Mouse (Mus musculus) spleen, adult 12 weeks (tissue): ENCODE results near the gene Ssr1.

Experiments used
- DNase-seq: peaks from one replicate; pipeline ENCODE4 v3.0.0; 2022; ENCODE audit warnings: low spot score

The Ssr1 gene

DNA sequence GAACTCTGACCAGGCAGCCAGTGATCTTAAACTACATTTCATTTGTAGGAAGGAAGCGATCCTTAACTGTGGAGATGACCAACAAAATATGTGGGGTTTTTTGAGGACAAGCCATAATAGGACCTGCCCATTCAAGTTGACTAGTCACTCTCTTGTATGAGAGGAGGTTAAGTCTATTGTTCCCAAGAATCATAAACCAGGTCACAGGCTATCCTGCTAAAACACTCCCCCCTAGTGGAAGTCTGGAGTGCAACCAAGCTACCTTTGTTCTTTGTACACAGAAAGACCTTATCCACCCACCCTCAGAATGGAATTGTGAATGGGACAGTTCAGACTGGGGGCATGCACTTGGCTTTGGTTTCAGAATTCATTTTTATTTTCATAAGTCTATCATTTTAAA is 49.7 kb downstream of the Ssr1 start:
- no peak for DNase-seq

DNA sequence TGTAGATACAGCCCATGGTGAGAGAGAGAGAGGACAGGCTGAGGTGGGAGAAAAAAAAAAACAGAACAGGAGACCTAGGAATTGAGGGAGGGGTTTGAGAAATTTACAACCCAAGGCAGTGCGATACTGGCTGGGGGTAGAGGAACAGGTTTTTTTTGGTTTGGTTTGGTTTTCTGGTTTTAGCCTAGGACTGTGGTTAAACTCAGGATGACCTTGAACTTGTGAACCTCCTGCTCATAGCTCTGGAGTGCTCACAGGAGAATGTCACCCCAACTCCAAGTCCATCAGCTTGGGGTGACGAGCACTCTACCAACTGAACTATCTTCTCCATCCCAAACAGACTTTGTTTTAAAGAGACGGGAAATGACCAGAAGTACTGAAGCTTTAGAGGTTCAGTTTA is 50.6 kb downstream of the Ssr1 start:
- no peak for DNase-seq

DNA sequence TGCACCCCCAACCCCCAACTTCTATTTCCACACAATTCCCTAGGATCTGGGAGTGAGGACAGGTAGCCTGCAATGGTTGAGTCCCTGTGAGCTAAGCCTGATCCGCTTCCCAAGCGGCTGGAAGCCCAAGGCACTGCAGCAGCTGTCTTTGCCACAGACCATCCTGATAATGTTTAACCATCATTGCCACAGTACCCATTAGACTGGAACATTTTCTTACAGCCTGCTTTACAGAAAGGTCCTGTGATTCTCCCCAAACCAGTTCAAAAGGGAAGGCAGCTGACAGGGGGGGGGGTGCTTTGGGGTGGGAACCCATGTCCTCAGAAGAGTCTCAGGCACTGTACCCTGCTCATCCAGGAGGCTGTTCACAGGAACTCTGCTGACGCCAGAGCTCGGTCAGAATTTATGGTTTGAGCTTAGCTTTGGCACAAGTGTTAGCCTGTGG is 51.1 kb downstream of the Ssr1 start:
- DNase-seq = no peak

DNA sequence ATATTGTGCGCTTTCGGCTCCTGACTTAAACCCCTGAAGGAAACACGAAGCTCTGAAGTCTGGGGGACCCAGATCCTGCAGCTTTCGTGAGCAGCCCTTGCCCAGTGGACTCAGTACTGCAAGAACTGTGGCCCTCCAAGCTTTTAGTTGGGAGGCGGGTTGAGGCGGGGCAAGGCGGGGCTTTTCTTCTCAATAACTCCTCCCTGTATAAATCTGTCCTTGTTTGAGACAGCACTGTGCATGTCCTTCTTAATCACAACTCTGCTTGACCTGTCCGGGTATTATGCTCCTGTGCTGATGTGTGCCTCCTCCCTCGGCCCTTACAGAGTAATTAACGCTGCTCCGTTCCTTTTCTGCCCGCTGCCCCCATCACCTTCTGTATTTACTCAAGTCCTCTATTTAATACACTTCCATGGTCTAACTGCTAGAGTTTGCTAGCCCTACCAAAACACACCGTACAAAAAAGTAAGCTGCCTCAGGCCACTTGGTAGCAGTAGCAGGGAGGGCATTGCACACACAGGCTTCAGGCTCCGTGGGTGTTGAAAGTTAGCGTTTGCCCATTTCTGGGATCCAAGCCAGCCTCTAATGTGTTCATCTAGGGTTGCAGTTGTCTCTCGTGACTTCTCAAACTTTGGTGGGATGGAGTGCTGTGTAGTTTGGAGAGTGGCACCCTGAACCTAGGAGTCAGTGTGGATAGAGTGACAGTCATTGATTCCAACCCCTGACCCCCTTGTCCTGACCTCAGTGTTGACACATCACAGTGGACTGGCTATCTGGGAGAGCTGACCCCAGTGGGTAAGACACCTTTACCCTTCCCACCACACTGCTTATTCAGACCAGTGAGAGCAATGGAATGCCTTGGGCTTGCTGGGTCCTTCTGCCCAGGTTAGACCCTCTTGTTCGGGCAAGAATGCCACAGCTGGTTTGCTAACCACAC is 51.8 kb downstream of the Ssr1 start:
- DNase-seq = no peak

DNA sequence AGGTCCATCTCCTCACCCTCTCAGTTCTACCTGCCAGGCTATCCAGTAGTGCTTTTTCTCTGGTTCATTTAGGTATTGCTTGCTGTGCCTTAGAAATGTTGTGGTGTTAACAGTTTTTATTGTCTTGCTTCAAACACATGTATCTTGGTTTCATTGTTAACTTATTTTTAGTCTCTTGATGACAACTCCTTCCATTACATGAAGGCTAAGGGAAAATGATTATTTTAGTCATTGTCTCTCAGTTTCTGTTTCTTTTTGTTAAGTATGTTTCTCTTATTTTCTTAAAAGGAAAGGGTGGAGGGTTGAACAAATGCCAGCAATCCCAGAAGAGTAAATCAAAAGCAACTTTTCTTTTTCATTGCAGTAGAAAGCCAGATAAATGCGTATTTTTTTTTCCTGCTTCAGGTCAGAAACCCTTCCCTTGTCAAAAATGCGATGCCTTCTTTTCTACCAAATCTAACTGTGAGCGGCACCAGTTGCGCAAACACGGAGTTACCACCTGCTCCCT is 52.8 kb downstream of the Ssr1 start:
- no peak for DNase-seq

DNA sequence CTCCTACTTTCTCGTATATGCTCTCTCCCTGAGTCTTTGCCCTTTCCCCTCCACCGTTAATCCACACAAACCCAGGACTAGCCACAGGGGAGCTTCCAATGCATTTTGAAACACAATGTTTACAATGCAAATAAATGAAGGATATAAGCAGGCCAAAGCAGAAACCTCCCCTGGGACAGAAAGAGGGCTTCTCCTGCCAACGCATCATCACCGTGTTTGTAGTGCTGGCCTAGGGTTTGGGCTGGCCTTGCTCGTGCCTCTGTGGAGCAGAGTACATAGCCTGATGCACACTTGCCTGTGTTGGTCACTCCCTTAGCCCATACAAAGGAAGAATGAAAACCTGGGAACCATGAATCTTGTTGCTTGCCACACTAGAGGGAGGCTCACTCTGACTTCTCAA is 53.4 kb downstream of the Ssr1 start:
- DNase-seq = no peak

DNA sequence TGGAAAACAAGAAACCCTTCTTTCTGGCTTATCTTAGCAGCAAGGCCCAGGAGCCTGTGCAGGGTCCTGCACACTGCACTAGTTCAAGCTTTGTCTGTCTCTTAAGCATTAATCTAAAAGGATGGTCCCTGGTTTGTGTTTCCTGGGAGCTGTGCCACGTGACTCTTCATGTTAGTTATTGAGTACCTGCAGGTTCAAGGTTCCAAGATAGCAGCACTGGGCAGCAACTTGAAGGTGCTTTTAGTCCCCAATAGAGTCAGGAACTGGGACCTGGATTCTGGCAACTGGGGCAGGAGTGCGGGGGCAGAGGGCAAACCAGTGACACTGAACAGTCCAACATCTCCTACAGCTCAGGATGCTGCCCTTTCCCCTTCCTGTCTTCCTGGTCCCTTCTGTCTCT is 53.9 kb downstream of the Ssr1 start:
- no peak for DNase-seq

DNA sequence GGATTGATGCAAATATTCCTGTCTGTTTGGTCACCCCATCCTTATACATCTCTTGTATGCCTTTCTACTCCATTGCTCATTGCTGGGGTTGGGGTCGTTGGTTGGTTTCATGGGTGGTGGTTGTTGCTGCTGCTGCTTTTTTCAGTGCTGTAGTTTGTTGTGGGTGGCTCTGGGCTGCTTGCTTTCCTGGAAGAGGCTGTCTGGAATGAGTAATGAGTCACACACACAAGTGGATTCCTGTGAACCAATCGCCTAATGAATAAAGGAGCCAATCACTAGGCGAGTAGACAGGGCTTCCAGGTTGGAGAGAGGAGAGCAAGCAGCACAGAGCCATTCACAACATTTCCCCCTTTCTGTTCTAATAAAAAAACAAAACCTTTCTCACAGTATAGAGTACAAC is 57.7 kb downstream of the Ssr1 start:
- no peak for DNase-seq

DNA sequence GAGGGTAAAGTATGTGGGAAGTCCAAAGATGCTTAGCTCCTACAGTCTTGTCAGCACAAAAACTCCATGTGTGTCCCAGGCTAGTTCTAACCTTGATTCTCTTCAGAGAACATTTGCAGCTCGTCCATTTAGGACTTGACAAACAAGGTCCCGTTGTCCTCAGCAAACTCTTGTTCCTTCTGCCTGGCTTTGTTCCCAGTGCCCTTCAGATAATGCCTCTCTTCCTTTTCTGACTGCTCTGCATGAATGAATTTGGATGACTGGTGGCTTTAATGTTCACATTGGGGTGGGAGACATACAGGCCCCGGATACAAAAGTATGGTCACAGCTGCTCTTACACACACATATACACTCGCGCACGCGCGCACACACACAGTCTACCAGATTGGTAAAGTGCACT is 59.1 kb downstream of the Ssr1 start:
- DNase-seq = no peak

DNA sequence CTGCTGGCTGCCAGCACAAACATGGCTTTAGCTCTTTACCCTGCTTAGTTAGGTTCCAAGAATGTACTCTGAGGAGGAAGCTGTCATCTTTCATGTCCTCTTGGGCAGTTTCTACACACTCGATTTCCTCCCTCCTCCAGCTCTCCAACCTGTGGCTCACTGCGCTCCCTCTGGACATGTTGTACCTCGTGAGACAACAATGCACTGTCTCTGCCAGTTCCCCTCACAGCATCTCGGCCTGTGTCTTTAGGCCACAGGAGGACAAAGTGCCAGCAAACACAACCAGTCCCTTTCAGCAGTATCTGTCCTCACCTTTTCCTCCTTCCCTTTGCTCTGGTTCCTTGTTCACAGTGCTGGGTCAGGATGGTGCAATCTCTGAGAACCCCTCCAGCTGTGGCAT is 59.9 kb downstream of the Ssr1 start:
- DNase-seq = no peak

DNA sequence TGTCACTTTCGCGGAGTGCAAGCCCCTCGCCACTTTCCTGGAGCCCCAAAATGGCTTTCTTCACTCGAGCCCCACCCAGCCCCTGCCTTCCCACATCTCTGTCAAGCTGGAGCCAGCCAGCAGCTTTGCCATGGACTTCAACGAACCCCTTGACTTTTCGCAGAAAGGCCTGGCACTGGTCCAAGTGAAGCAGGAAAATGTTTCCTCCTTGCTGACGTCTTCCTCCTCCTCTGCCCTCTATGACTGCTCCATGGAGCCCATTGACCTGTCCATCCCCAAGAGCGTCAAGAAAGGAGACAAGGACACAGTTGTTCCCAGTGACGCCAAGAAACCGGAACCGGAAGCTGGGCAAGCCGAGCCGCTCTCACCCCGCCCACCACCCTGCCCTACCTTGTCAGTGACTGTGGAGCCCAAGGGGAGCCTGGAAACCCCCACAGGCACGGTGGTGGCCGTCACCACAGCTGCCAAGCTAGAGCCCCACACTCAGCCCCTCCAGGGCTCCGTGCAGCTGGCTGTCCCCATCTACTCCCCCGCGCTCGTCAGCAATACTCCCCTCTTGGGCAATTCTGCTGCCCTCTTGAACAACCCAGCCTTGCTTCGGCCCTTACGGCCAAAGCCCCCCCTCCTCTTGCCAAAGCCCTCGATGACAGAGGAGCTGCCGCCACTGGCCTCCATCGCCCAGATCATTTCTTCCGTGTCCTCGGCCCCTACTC is 62.7 kb downstream of the Ssr1 start:
- no peak for DNase-seq

DNA sequence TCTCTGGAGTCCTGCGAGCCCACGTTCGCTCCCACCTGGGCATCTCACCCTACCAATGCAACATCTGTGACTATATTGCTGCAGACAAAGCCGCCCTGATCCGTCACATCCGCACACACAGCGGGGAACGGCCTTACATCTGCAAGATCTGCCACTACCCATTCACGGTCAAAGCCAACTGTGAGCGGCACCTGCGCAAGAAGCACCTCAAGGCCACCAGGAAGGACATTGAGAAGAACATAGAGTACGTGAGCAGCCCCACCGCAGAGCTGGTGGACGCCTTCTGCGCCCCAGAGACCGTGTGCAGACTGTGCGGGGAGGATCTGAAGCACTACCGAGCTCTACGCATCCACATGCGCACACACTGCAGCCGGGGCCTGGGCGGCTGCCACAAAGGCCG is 63.4 kb downstream of the Ssr1 start:
- DNase-seq = no peak

DNA sequence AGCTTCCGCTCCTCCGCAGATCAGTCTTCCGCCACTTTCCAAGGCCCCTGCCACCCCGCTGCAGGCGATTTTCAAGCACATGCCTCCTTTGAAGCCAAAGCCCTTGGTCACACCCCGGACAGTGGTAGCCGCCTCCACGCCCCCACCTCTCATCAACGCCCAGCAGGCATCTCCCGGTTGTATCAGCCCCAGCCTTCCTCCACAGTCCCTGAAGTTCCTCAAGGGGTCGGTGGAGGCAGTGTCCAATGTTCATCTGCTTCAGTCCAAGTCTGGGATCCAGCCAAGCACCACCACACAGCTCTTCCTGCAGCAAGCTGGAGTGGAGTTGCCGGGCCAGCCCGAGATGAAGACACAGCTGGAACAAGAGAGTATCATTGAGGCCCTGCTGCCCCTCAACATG is 63.9 kb downstream of the Ssr1 start:
- DNase-seq = no peak

DNA sequence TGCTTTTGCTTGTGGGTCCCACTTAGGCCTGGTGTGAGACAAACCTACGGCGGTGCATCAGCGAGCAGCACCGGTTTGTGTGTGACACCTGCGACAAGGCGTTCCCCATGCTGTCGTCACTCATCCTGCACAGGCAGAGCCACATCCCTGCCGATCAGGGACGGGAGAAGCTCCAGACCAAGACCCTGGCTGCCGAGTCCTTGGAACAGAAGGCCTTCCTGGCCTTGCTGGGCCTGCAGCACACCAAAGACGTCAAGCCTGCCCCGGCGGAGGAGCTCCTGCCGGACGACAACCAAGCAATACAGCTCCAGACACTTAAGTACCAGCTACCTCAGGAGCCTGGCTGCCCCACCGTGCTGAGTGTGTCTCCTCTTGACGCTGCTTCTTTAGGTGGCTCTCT is 64.5 kb downstream of the Ssr1 start:
- DNase-seq = no peak

DNA sequence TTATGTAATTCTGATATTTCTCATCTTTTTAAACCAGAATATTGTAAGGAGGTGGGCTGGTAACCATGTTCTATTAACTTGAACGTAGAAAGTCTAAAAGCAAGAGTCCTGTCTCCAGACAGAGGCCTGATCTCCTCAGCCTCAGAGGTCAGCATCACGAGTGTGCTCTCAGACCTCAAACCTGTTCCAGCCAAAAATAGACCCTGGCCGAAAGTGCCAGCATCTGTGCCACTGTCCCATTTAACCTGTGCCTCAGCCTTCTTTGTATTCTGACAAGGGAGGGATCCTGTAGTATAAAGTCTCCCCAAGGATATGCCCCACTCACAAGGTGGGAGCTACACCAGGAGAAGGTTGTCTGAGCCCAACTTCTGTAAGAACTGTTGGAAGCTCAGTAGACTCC is 67.6 kb downstream of the Ssr1 start:
- no peak for DNase-seq

DNA sequence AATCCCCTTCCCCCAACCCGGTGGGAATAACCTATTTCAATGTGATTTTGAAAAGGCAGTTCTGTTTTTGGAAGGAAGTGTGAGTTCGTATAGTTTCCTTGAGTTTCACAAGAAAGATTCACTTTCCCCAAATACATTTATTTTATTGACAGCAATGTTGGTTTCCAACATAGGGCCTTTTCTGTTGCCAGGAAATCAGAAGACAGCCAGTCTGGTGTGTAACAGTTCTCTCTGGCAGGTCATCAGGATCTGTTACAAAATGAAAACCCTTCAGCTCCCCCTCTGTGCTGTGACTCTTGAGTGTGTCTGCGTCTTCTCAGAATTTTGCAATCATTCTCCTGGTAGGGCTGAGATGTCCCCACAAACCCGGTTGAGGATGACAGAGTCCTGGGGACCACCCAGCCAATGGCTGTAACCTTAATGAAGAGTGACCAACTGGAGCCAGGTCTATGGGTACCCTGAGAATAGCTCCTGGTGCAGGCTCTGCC is 69.5 kb downstream of the Ssr1 start:
- DNase-seq = no peak

DNA sequence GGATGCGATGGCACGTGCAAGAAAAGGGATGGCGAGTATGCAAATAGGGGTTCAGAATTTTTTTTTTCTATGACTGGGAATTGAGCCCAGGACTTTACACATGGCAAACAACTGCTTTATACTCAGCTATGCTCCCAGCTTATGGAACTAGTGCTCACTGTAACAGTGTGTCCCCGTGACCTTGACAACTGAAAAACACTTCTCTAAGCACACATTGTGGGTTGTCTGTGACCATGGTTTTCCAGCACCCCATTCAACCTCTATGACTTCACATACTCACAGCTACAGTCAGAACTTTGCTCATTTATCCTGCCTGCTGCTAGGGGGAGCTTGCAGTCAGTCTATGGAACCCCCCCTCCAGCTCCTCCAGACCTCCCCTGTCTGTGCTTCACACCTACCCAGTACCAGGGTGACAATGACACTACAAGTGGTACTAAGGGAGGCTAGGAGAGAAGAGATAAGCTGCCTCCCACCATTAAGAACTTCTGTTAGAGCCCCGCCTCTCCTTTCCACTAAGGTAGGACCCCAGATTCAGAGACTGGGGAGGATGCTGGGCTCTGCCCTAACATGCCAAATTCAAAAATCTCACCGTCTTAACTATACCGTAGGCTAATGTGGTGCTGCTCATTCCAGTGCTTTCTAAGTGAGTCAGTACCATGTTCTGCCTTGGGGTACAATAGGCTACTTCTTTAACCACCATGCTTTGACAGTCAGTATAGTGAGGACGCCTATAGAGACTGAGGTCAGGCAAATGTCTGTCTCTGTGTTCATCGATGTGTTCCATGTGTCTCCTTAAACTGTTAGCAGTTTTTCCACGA is 70.2 kb downstream of the Ssr1 start:
- no peak for DNase-seq

DNA sequence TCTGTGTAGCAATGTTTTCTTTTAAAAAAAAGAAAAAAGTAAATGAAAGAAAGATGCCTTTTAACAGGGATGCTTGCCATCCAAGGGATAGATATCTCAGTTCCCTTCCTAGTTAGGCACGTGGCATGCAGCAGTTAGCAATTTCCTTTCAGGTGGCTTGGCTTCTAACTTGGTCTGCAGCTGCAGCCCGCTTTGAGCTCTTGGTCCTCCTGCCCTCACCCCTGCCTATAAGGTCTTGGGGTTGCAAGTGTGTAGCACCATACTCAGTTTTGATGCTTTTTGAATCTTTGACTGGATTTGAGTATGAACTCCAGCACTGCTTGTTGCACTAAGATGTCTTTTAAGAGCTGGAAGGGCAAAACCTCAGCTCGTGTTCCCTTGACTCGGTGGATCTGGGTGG is 70.9 kb downstream of the Ssr1 start:
- DNase-seq = no peak

DNA sequence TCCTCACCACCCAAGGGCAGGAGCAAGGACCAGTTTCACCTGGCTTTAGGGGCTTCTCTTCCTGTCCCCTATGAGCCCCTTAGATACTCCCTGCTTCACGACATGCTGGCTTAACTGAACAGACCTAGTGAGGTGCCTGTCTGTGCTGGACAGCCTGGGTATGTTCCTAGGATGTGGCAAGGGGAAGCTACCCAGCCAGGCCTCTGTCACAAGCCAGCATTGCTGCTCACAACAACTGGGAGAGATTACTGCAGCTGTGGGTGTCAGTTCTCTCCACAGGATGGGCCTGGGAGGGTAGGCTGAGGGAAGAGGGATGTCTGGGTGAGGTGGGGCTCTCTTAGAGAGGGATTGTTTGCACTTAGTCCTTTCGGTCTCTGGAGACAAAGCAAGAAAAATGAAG is 73.3 kb downstream of the Ssr1 start:
- DNase-seq = no peak

DNA sequence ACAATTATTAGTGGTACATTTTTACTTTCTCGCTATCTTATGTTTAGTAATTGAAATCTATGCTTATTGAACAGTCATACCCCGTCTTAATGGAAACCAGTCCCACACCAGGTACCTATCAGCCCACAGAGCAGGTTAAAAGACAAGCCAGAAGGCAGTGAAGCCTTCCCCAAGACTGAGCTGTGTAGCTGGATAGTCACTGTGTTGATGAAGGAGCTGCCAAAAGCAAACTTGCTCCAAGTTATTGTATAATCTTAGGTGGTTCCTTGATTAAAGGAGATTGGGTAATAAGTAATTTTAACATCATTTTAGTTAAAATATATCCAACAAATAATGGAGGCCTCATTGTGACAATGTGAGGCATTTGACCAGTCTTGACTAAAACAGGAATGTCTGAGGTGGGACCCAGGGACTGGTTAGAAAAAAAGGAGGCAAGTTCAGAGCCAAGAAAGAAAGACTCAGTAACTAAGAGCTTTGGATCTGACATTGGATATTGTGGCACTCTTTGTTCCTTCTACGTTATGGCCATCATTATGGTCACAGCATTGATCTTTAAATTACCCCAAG is 74.2 kb downstream of the Ssr1 start:
- no peak for DNase-seq

DNA sequence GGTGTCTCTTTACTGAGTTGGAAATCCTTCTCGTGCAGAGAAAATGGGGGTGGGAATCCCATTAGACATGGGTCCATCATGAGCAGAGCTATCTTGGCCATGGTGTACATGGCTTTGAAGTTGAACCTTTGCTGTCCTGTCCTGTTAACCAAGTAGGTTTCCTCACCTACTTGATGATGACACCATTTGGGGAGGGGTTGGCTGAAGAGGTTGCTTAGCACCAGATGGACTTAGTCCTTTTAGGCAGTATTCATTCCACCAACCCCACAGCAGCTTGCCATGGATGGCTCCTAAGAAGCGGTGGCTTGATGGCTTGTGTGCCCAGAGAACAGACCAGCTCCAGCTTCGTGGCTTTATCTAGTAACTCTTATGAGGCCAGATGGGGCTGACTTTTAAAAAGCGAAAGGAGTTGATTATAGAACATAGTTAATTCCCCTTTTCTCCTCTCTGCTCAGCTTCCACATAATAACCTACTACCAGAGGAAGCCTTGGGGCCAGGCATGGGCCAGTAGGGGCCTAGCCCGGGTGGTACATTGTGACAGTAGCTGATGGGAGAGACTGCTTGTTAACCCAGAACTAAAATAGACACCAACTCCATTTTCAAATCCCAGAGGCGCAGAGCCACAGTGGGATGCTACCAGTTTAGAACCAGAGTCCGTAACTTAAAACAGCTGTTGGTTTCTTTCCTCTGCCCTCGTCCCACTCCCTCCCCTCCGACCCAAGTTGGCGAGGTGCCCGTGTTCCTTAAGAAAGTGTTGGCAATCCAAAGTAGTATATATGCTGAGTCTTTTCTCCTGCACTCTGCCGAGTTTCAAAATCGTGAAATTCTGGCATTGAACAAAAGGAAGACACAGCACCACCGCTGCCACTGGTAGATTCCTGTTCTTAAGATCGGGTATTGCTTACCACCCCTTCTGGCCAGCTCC is 75.4 kb downstream of the Ssr1 start:
- DNase-seq = no peak
